Mouse (Mus musculus) erythroblast, embryonic 14.5 days (primary cell): ENCODE data around the gene Olfml2b. TPM values are rescaled to one million over a fixed set of nuclear protein-coding genes. Genes with fewer than 3 reads are reported as not detected.

Experiments
- H3K27me3 ChIP-seq: 2 replicates; pipeline ENCODE4 v1.6.1; 2012; ENCODE audit warnings: inconsistent platforms; ENCODE audit not compliant: control insufficient read depth
- H3K36me3 ChIP-seq: 2 replicates; pipeline ENCODE4 v1.6.1; 2012; ENCODE audit warnings: mild to moderate bottlenecking, inconsistent platforms; ENCODE audit not compliant: control insufficient read depth
- H3K4me1 ChIP-seq: 2 replicates; pipeline ENCODE4 v1.6.1; 2012; ENCODE audit warnings: inconsistent platforms; ENCODE audit not compliant: control insufficient read depth
- H3K4me3 ChIP-seq: replicated peaks from 2 replicates; pipeline ENCODE3; 2012; ENCODE audit warnings: moderate library complexity, mild to moderate bottlenecking, inconsistent platforms
- H3K9me3 ChIP-seq: 2 replicates; pipeline ENCODE4 v1.6.1; 2012; ENCODE audit warnings: low read length, inconsistent platforms, mixed read lengths; ENCODE audit not compliant: control insufficient read depth
- GATA1 ChIP-seq: IDR thresholded peaks from 2 replicates; pipeline ENCODE4 v1.6.1; 2012; ENCODE audit warnings: low read length, inconsistent platforms, mixed read lengths
- TAL1 ChIP-seq: IDR thresholded peaks from 3 replicates; pipeline ENCODE4 v1.6.1; 2012; ENCODE audit warnings: low read length, inconsistent platforms, mixed read lengths
- polyA plus RNA-seq: library from polyadenylated mRNA; stranded (reverse); fragments of >175 nt; gene quantifications from 2 replicates; pipeline ENCODE4 v1.2.3, GENCODE M21; 2012

The Olfml2b gene
- polyA plus RNA-seq, 1 experiment, result not detected

GRCm38 (mm10) chr1:170700496-170701027, 56.2 kb downstream of the Olfml2b start:
- Histone ChIP-seq H3K4me1 (no peaks in the 10 kb centered on the region), H3K4me3 (no peak overlapping the region), H3K9me3 (no peaks in the 10 kb centered on the region), H3K27me3 (no peaks in the 10 kb centered on the region), H3K36me3 (no peaks in the 10 kb centered on the region)
- TF ChIP-seq GATA1 (no peak), TAL1 (no peak)

- Histone ChIP-seq H3K9me3 (no peaks in the 10 kb centered on the region), H3K4me1 (no peaks in the 10 kb centered on the region), H3K27me3 (no peaks in the 10 kb centered on the region), H3K4me3 (no peak overlapping the region), H3K36me3 (no peaks in the 10 kb centered on the region)
- TF ChIP-seq GATA1 (no peak), TAL1 (no peak)
These were observed 56.8 kb downstream of the Olfml2b start for GRCm38 (mm10) chr1:170701178-170701577.

- Histone ChIP-seq H3K27me3 (no peaks in the 10 kb centered on the region), H3K36me3 (no peaks in the 10 kb centered on the region), H3K4me1 (no peaks in the 10 kb centered on the region), H3K4me3 (no peak overlapping the region), H3K9me3 (no peaks in the 10 kb centered on the region)
- TF ChIP-seq GATA1, result no peak
- no peak for TF ChIP-seq TAL1
These were observed 57.2 kb downstream of the Olfml2b start for GRCm38 (mm10) chr1:170701582-170701981.

GRCm38 (mm10) chr1:170702263-170702662, 57.9 kb downstream of the Olfml2b start:
- Histone ChIP-seq H3K4me3 (no peak overlapping the region), H3K36me3 (no peaks in the 10 kb centered on the region)
- TF ChIP-seq TAL1, result no peak
- TF ChIP-seq GATA1, result no peak

GRCm38 (mm10) chr1:170702958-170703357, 58.6 kb downstream of the Olfml2b start:
- no peaks in the 10 kb centered on the region for H3K4me1 ChIP-seq
- TF ChIP-seq GATA1, result no peak
- TF ChIP-seq TAL1, result no peak

More at GRCm38 (mm10) chr1:170702263-170702662, 57.9 kb downstream of the Olfml2b start:
- Histone ChIP-seq H3K4me1 (no peaks in the 10 kb centered on the region), H3K27me3 (no peaks in the 10 kb centered on the region), H3K9me3 (no peaks in the 10 kb centered on the region)

DNA sequence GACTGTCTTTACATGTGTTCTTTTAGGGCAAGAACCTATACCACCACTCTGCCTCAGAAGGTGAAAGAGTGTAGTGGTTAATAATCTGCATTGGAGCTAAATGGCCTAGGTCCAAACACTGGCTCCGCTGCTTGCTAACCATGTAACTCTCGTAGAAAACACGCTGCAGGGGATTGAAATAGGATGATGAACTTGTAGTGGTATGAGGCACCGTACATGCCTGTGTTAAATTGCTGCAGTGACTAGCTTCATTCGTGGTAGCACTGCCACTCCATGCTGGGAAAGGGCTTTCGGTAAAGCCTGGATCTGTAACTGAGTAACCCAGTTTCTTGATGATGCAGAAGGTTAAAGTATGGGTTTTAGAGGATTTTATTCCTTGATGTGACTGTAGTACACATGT, 59.8 kb downstream of the Olfml2b start:
- Histone ChIP-seq H3K9me3 (no peaks in the 10 kb centered on the region), H3K4me3 (no peak overlapping the region), H3K27me3 (no peaks in the 10 kb centered on the region), H3K36me3 (peaks cover 8% of the 10 kb centered on the region), H3K4me1 (no peaks in the 10 kb centered on the region)
- TF ChIP-seq TAL1 (no peak), GATA1 (no peak)

More at GRCm38 (mm10) chr1:170702958-170703357, 58.6 kb downstream of the Olfml2b start:
- Histone ChIP-seq H3K9me3 (no peaks in the 10 kb centered on the region), H3K36me3 (peaks cover 4% of the 10 kb centered on the region), H3K4me3 (no peak overlapping the region), H3K27me3 (no peaks in the 10 kb centered on the region)

- Histone ChIP-seq H3K27me3 (no peaks in the 10 kb centered on the region), H3K4me3 (no peak overlapping the region), H3K4me1 (no peaks in the 10 kb centered on the region; the same call in 1 of the 2 replicates), H3K9me3 (no peaks in the 10 kb centered on the region), H3K36me3 (peaks cover 14% of the 10 kb centered on the region)
- TF ChIP-seq TAL1 (no peak), GATA1 (no peak)
These were observed 60.7 kb downstream of the Olfml2b start for GRCm38 (mm10) chr1:170704911-170705594.

GRCm38 (mm10) chr1:170706046-170706445, 61.7 kb downstream of the Olfml2b start:
- TF ChIP-seq TAL1, result no peak
- no peak for TF ChIP-seq GATA1
- H3K27me3 ChIP-seq, result no peaks in the 10 kb centered on the region
- H3K4me1 ChIP-seq, result no peaks in the 10 kb centered on the region; the same call in 1 of the 2 replicates
- peaks cover 14% of the 10 kb centered on the region for H3K36me3 ChIP-seq
- H3K4me3 ChIP-seq, result no peak overlapping the region
- H3K9me3 ChIP-seq, result no peaks in the 10 kb centered on the region

- H3K36me3 ChIP-seq, result peaks cover 14% of the 10 kb centered on the region
- TF ChIP-seq GATA1 (no peak), TAL1 (no peak)
These were observed 64.7 kb downstream of the Olfml2b start for GRCm38 (mm10) chr1:170709034-170709433.

More at GRCm38 (mm10) chr1:170709034-170709433, 64.7 kb downstream of the Olfml2b start:
- Histone ChIP-seq H3K4me1 (no peaks in the 10 kb centered on the region; the same call in 1 of the 2 replicates), H3K4me3 (no peak overlapping the region), H3K9me3 (no peaks in the 10 kb centered on the region), H3K27me3 (no peaks in the 10 kb centered on the region)
